Mouse (Mus musculus): Measurements from ENCODE around the gene Slc26a6.

The Slc26a6 gene

DNA sequence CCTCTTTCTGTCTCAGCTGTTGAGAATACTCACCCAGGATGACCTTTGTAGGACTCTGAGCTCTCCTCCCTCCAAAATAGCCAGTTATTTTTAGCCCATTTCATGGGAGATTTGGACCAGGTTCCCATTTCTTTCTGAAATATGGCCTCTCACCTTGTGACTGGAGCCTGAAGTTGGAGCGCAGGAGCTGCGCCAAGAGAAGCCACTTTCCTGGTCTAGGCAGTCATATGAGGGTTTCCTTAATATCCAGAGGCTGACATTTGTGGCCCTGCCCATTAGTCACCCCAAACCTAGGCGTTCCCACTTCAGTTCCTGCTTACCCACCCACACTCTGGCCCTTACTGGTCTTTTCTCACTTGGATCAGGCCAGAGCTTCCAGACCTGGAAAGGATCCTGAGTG, at the start of gene Slc26a6:
Gene Slc26a6 (plus strand): TSS at position 308 of the 400 bp plus-strand sequence.
- DNase-seq (ENCODE audit: extremely low read depth, low read depth, low spot score): no peak

DNA sequence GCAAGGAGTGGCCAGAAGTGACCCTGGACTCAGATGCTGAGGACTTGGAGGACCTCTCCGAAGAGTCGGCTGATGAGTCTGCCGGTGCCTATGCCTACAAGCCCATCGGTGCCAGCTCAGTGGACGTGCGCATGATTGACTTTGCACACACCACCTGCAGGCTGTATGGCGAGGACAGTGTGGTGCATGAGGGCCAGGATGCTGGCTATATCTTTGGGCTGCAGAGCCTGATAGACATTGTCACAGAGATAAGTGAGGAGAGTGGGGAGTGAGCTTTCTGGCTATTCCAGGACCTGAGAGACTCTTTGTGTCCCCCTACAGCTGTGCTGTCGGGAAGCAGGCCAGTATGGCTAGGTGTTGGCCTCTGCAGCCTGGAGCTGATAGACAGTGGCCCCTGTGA, 47.3 kb upstream of the Slc26a6 start:
- no peak for DNase-seq (ENCODE audit: extremely low read depth, low read depth, low spot score)

DNA sequence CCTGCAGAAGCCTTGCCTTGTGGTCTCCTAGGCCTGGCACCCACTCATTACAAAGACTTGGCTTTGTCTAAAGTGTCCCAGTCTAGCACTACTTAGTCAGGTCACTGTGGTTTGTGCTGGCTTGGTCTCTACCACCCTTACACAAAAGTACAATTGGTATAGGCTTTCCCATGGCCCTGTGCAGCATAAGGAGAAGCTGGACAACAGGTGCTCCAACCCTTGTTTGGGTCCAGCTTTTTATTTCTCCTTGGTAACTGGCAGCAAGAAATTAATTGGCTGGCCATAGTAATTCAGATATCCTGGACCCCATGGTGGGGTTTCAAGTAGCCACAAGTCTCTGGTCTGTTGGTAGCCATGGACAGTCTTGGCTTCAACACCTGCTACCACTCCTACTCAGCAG, 46.7 kb upstream of the Slc26a6 start:
- DNase-seq (ENCODE audit: extremely low read depth, low read depth, low spot score): no peak

DNA sequence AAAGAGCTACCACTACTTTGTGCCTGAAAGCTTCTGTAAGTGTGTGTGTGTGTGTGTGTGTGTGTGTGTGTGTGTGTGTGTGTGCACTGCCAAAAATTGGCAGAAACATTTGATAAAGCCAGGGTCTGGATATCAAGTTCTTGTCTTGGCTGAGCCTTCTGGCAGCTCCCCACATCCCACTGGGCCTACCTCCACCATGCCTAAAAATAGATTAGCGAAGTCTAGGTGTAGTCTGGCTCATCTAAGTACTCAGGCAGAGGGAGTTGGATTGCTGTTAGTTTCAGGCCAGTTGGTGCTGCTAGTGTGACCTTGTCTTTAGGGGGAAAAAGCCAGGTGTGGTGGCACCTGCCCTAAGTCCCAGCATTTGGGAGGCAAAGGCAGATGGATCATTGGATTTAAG, 46.3 kb upstream of the Slc26a6 start:
- DNase-seq (ENCODE audit: extremely low read depth, low read depth, low spot score): no peak

DNA sequence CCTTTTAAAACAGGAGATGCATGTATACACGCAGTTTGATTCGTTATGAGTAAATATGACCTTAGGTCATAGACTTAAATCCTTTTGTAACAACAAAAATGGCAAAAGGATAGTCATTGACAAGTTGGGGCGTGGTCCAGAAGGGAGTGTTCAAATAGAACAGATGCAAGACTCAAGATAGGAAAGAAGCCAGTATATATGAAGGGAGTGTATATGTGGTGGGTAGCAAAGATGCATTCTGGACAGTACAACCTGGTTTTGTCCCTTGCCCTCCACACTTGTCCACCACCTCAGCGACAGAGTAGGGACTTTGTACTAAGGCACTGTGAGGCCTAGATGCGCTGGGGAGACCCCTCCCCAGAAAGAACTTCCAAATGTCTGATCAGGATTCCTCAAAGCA, 45.4 kb upstream of the Slc26a6 start:
- no peak for DNase-seq (ENCODE audit: extremely low read depth, low read depth, low spot score)

DNA sequence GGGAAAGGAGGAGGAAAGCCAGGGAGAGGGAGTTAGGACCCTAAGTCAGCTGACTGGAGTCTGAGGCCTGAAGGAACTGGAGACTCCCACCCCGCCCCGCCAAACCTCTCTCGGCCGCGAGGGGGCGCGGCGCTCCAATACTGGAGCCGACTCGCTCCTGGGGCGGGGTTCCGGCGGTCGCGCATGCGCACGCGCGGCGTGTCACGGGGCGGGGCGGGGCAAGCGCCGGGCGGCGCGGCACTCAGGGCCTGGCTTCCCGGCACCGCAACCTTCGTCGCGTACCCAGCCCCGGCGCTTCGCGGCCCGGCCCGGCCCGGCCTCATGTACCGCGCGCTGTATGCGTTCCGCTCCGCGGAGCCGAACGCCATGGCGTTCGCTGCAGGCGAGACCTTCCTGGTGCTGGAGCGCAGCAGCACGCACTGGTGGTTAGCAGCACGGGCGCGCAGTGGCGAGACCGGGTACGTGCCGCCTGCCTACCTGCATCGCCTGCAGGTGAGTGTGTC, 44.9 kb upstream of the Slc26a6 start, which contains the start of gene Nckipsd:
Gene Nckipsd (plus strand): TSS at position 206 of the 503 bp plus-strand sequence.
- no peak for DNase-seq (ENCODE audit: extremely low read depth, low read depth, low spot score)

DNA sequence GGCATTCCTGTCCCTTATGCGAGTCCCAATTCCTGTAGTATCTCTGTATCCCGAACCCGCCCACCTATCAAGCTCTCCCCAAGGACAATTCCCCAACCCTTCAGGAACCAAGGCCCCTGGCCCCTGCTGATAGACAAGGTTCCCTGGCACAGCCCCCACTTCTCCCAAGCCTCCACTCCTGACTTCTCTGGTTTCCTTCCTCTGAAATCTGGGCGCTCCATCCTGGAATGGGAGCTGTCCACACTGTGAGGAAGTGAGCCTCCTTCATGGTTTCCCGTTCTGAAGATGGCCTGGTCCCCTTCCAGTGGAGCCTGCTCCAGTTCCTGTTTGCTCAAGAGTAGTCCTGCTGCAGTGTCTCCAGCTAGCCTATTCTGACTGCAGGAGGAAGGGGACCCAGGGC, 43.9 kb upstream of the Slc26a6 start:
- DNase-seq (ENCODE audit: extremely low read depth, low read depth, low spot score): no peak

DNA sequence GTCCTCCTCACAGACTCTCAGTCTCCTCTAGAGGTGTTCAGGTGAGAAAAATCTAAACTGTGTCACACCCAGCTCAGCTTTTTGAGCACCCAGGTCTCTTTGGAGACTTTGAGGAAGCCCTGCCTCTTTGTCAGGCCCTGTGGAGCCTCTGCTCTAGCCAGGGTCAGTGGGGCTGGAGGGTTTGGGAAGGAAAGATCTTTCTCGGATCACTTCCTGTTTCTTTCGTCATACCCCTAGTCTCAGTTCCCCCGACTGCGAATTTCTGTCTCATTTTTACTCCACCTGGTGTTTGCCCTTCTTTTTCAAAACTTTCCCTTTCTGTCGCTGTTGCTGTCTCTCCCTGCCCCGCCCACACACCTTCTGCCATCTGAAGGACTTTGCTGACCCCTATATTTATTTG, 43.4 kb upstream of the Slc26a6 start:
- DNase-seq (ENCODE audit: extremely low read depth, low read depth, low spot score): no peak

DNA sequence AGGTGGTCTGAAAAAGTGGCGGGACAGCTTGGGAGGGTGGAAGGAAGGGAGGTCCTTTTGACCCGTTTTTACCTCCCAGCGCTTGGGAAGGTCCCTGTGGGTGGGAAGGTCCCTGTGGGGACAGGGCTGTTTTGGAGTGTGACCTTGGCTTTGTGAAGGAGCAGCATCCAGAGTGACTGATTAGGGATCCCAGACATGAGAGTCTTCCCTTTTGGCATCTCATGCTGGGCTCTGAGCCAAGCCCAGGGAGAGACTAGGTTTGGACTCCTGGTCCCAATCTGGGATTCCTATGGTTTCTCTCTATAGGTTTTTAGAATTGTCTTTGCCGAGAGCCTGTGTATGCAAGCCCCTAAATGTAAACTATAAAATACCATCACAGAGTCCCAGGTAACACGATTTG, 42.6 kb upstream of the Slc26a6 start:
- no peak for DNase-seq (ENCODE audit: extremely low read depth, low read depth, low spot score)

DNA sequence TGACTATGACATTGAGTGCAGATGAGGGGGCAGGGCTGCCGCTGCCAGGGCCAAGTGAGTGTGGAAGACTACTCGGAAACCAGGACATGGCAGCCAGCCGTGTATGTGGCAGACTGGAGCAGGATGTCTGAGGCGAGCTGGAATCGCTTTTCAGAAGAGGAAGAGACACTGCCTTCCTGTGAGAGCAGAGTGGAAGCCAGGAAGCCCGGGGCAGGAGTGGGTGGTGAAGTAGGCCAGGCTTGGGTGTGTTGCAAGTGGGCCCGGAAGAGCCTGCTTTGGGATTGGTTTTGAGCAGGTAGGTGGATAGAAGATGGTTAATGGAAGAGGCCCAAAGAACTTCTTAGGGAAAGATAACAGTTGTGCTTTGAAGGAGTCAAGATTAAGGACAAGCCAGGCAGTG, 37.5 kb upstream of the Slc26a6 start:
- DNase-seq (ENCODE audit: extremely low read depth, low read depth, low spot score): peak; percentile 72

DNA sequence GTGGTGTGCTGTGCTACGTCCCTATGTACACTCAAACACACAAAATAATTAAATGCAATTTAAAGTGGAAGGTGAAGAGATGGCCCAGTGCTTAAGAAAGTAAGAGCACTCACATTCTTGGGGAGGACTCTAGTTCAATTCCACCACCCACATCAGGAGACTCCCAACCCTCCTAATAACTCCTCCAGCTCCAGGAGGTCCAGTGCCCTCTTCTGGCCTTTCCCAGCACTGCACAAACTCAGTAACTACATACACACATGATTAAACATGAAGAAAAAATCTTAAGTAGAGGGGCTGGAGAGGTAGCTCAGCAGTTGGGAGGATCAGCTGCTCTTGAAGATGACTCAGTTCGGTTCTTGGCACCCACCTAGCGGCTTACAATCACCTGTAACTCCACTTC, 33.6 kb upstream of the Slc26a6 start:
- DNase-seq (ENCODE audit: extremely low read depth, low read depth, low spot score): no peak

DNA sequence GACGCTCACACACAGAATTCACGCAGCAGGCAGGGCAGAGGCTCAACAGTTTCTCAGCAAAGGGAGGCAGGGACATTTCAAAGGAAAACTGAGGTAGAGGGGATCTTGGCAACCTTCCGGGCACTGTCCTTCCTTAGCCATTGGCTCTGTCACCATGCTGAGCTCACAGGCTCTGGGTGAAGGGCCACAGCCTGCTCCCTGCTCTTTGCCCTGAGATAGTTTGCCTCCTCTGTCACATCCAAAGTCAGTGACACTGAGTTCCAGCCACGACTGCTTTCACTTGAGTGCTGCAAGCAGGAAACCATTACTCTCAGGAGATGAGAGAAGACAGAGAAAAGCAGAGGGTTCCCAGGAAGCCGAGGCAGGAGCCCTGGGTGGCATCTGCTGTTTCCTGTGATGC, 33.0 kb upstream of the Slc26a6 start:
- DNase-seq (ENCODE audit: extremely low read depth, low read depth, low spot score): no peak

DNA sequence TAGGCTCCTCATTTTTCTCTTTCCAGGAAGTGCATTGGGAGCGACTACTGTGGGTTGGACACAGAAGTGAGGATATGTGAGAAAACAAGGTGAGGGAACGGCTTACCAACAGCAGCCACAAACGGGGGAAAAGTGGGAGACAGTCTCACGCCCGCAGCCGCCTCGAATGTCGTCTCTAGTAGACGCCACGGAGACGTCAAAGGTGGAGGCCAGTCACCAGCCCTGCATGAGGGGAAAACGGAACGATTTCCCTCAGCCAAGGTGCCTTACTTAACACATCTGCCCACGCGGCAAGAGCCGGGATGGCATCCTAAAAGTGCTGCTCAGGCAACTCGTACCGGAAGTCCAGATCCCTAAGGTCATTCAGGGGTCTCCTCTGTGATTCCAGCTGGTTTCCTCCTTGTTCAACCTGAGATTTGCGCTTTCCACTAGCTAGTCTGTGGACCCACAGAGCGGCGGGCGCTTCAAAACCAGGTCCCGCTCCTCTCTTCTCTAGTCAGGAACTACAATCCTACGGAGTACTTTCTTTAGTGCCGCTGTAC, 28.9 kb upstream of the Slc26a6 start:
- no peak for DNase-seq (ENCODE audit: extremely low read depth, low read depth, low spot score)

DNA sequence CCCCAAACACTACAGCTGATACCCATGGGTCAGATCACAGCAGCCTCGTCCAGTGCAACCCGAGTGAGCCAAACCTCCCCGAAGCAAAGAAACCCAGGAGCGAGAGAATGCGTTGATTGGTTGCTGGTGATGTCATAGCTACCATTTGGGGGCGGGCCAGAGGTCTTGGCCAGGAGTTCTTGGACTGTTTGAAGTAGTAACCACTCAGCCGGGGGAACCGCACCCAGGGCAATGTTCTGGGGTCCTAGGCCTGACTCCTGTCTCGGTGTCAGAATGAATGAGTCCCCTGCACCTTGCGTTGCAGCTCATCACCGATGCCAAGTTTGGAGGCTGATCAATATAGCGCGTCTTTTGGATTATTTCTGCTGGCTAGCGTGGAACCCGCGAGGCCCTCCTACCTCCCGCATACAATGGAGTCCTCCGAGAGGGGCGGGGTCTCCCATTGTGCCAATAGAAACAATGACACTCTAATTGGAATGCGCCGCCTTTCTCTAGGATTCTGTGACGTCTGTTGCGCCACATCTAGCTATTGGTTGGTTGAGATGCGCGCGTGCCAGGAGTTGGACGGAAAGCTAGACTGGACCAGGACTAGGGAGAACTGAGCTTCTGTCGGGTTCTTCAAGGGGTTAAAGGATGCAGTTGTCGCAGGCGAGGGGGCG, 28.2 kb upstream of the Slc26a6 start:
- DNase-seq (ENCODE audit: extremely low read depth, low read depth, low spot score): no peak

DNA sequence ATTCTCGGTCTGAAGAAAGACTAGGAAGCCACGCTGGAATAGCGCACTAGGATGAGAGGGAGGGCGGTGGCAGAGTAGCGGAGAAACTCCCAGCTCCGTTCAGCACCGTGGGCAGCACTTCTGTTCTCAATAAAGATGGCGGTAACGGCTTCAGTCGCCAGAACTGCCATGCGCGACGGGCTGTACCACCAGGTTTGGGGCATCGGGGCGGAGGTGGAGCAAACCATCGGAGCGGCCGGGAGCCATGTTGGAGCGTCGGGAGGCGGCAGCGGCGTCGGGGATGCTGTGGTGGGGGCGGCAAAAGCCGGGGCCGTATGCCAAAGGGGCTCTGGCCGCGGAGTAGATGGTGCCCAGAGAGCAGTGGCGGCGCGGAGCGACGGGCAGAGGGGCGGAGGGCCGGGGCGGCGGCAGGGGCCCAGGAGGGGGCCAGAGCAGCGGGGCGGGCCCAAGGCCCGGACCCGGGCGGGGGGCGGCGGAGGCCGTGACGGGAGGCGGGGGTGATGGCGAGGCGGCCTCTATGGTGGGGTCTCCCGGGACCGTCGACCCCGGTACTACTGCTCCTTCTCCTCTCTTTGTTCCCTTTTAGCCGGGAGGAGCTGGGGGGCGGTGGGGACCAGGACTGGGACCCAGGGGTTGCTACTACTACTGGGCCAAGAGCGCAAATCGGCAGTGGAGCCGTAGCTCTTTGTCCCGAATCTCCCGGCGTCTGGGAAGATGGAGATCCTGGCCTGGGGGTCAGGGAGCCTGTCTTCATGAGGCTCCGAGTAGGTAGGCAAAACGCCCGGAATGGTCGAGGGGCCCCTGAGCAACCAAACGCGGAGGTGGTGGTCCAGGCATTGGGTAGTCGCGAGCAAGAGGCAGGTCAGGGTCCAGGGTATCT, 27.0 kb upstream of the Slc26a6 start, which contains the start of gene Celsr3:
Gene Celsr3 (plus strand): TSS at position 501 of the 880 bp plus-strand sequence.
- no peak for DNase-seq (ENCODE audit: extremely low read depth, low read depth, low spot score)

DNA sequence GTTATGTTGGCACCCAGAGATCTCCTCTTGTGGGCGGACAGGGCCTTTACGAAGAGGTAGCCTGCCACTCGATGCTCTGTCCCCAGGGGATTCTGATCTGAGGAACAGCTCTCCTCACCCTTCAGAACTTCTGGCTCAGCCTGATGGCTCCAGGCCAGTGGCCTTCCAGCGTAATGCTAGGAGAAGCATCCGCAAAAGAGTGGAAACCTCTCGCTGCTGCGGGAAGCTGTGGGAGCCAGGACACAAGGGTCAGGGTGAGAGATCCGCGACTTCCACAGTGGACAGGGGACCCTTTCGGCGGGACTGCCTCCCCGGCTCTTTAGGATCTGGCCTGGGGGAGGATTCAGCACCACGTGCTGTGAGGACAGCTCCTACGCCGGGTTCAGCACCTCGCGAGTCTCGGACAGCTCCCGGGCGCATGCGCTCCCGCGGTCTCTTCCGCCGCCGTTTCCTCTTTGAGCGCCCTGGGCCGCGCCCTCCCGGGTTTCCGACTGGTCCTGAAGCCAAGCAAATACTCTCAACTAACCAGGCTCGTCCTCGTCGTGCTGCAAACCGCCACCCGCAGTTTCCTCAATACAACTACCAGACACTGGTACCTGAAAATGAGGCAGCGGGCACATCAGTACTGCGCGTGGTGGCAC, 26.3 kb upstream of the Slc26a6 start:
- DNase-seq (ENCODE audit: extremely low read depth, low read depth, low spot score): no peak

DNA sequence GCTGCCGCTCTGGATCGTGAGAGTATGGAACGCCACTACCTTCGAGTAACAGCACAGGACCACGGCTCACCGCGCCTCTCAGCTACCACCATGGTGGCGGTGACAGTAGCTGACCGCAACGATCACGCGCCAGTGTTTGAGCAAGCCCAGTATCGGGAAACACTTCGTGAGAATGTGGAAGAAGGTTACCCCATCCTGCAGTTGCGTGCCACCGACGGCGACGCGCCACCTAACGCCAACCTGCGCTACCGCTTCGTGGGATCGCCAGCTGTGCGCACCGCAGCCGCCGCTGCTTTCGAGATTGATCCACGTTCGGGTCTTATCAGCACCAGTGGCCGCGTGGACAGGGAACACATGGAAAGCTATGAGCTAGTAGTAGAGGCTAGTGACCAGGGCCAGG, 25.6 kb upstream of the Slc26a6 start:
- no peak for DNase-seq (ENCODE audit: extremely low read depth, low read depth, low spot score)

DNA sequence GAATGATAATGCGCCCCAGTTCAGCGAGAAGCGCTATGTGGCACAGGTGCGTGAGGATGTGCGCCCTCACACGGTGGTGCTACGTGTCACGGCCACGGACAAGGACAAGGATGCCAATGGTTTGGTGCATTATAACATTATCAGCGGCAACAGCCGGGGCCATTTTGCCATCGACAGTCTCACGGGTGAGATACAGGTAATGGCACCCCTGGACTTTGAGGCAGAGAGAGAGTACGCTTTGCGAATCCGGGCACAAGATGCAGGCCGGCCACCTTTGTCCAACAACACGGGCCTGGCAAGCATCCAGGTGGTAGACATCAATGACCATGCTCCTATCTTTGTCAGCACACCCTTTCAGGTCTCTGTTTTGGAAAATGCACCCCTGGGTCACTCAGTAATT, 25.2 kb upstream of the Slc26a6 start:
- no peak for DNase-seq (ENCODE audit: extremely low read depth, low read depth, low spot score)

DNA sequence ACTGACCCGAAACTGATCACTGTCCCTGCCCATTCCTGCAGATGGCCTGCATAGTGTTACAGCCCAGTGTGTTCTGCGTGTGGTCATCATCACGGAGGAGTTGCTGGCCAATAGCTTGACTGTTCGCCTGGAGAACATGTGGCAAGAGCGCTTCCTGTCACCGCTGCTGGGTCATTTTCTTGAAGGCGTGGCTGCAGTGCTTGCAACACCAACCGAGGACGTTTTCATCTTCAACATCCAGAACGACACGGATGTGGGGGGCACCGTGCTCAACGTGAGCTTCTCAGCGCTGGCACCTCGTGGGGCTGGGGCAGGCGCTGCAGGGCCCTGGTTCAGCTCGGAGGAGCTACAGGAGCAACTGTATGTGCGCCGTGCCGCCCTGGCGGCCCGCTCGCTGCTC, 21.4 kb upstream of the Slc26a6 start:
- no peak for DNase-seq (ENCODE audit: extremely low read depth, low read depth, low spot score)

DNA sequence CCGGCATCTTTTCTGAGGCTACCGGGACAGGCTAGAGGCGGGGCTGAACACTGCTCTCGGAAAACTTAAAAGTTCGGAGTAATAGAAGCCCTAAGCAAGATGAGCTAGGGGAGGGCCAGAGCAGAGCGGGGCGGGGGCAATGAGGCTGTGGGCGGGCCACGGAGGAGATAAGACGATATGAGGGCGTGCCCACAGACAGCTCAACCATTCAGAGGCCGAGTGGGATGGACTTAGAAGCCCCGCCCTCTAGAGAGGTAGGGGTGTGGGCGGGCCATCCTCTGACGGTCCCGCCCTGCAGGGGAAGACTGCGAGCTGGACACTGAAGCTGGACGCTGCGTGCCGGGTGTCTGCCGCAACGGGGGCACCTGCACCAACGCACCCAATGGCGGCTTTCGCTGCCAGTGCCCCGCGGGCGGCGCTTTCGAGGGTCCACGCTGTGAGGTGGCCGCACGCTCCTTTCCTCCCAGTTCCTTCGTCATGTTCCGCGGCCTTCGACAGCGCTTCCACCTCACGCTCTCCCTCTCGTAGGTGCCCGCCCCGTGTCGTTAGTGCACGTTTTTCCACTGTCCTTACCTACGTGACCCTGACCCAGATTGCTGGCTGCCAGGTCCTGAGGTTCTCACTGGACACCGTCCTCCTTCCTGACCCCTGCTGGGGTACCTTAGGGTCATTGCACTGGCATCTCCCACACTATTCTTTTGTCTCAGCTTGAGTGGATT, 20.5 kb upstream of the Slc26a6 start:
- DNase-seq (ENCODE audit: extremely low read depth, low read depth, low spot score): peak; percentile 75

DNA sequence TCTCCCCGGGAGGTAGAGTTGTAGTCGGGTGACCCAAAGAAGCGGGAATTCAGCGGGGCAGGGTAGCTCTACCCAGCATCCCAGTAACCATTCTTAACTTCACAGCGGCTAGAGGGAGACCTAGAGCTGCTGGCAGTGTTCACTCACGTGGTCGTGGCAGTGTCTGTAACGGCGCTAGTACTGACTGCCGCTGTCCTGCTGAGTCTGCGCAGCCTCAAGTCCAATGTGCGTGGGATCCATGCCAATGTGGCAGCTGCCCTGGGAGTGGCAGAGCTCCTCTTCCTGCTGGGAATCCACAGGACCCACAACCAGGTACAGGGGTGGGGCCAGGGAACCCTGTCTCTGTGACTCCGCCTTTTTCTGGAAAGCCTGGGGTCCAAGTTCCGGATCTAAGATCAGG, 10.1 kb upstream of the Slc26a6 start:
- no peak for DNase-seq (ENCODE audit: extremely low read depth, low read depth, low spot score)

Measured in fat pad, adult 2 months (tissue).